Mouse (Mus musculus) cortical plate, adult 2 months (tissue): ENCODE measurements around the gene Fras1.

ENCODE experiments used
- CTCF ChIP-seq: fragments of 200-500 bp; IDR thresholded peaks from 2 replicates; pipeline ENCODE4 v1.5.1; 2011; ENCODE audit warnings: mild to moderate bottlenecking, control low read depth, low read length; ENCODE audit not compliant: insufficient read depth; ENCODE audit errors: extremely low read depth
- POLR2A ChIP-seq: fragments of 200-500 bp; IDR thresholded peaks from 2 replicates; pipeline ENCODE4 v1.6.1; 2011; ENCODE audit warnings: mild to moderate bottlenecking, low read length, control low read depth; ENCODE audit not compliant: insufficient read depth; ENCODE audit errors: extremely low read depth

GRCm38 (mm10) chr5:96612077-96612476 lies 238.3 kb downstream of the Fras1 start:
- TF ChIP-seq CTCF (no peak), POLR2A (no peak)
